Mouse (Mus musculus): ENCODE measurements around the gene Fxyd7. TPM values are rescaled to one million over a fixed set of nuclear protein-coding genes. Genes with fewer than 3 reads are reported as not detected.

Gene Fxyd7
- polyA plus RNA-seq (2015; fragmentation: Nextera tagmentation; extraction: Ambion mirVana) = 18.3 and 23.1 TPM in 2 replicates

GRCm38 (mm10) chr7:31051321-31052021 is at the start of gene Fxyd7:
Fxyd7 (minus strand) TSS chr7:31051467.
- no peak for ATAC-seq (ENCODE audit: insufficient number of reproducible peaks, insufficient read depth, low FRiP score, low TSS enrichment, low read depth)
- H3K9ac ChIP-seq = 0 out of 2 replicates have a peak within 1 kb of the TSS, but pooled peaks have one; percentile 32
- peaks cover 64% of the 10 kb centered on the region for H3K27me3 ChIP-seq
- H3K27ac ChIP-seq = no peak within 1 kb of the TSS
- H3K4me1 ChIP-seq = peaks cover 70% of the 10 kb centered on the region
- no peaks in the 10 kb centered on the region for H3K36me3 ChIP-seq
- H3K4me2 ChIP-seq = peak within 1 kb of the TSS; percentile 61
- no peaks in the 10 kb centered on the region for H3K9me3 ChIP-seq
- WGBS = 2% methylated on average over 26 of the region's 28 CpGs
- H3K4me3 ChIP-seq = peak within 1 kb of the TSS; percentile 38

GRCm38 (mm10) chr7:31100786-31101185 is 49.5 kb upstream of the Fxyd7 start:
- H3K36me3 ChIP-seq = no peaks in the 10 kb centered on the region
- H3K9me3 ChIP-seq = no peaks in the 10 kb centered on the region
- no peak for ATAC-seq (ENCODE audit: insufficient number of reproducible peaks, insufficient read depth, low FRiP score, low TSS enrichment, low read depth)
- no peak overlapping the region for H3K4me3 ChIP-seq
- H3K4me1 ChIP-seq = 0 out of 2 replicates have a peak, but pooled peaks cover 4% of the 10 kb centered on the region
- no peaks in the 10 kb centered on the region for H3K27me3 ChIP-seq
- H3K4me2 ChIP-seq = no peak overlapping the region
- no peak overlapping the region for H3K9ac ChIP-seq
- H3K27ac ChIP-seq = no peak overlapping the region
- WGBS = 87% methylated on average over 14 of the region's 14 CpGs

- Histone ChIP-seq H3K4me1 (0 out of 2 replicates have a peak, but pooled peaks cover 4% of the 10 kb centered on the region), H3K27ac (no peak overlapping the region), H3K36me3 (no peaks in the 10 kb centered on the region), H3K27me3 (no peaks in the 10 kb centered on the region), H3K4me3 (no peak overlapping the region), H3K9ac (no peak overlapping the region), H3K9me3 (no peaks in the 10 kb centered on the region), H3K4me2 (no peak overlapping the region)
- WGBS = 91% methylated on average over 6 of the region's 6 CpGs
- no peak for ATAC-seq (ENCODE audit: insufficient number of reproducible peaks, insufficient read depth, low FRiP score, low TSS enrichment, low read depth)
These were observed 48.3 kb upstream of the Fxyd7 start for GRCm38 (mm10) chr7:31099612-31099982.

GRCm38 (mm10) chr7:31098697-31099611 is 47.7 kb upstream of the Fxyd7 start:
- ATAC-seq (ENCODE audit: insufficient number of reproducible peaks, insufficient read depth, low FRiP score, low TSS enrichment, low read depth) = no peak

GRCm38 (mm10) chr7:31097583-31098248 is 46.4 kb upstream of the Fxyd7 start:
- Histone ChIP-seq H3K27me3 (no peaks in the 10 kb centered on the region), H3K27ac (no peak overlapping the region), H3K4me2 (peak overlapping the region; percentile 54), H3K9ac (no peak overlapping the region), H3K4me3 (peak overlapping the region; percentile 20), H3K4me1 (0 out of 2 replicates have a peak, but pooled peaks cover 4% of the 10 kb centered on the region), H3K9me3 (no peaks in the 10 kb centered on the region), H3K36me3 (no peaks in the 10 kb centered on the region)
- WGBS = 37% methylated on average over 17 of the region's 20 CpGs
- ATAC-seq (ENCODE audit: insufficient number of reproducible peaks, insufficient read depth, low FRiP score, low TSS enrichment, low read depth) = peak; percentile 90

More at GRCm38 (mm10) chr7:31098697-31099611, 47.7 kb upstream of the Fxyd7 start:
- no peak overlapping the region for H3K4me3 ChIP-seq
- H3K27me3 ChIP-seq = no peaks in the 10 kb centered on the region
- 76% methylated on average over 22 of the region's 22 CpGs for whole genome bisulfite sequencing
- H3K36me3 ChIP-seq = no peaks in the 10 kb centered on the region
- no peaks in the 10 kb centered on the region for H3K9me3 ChIP-seq
- H3K4me1 ChIP-seq = 0 out of 2 replicates have a peak, but pooled peaks cover 4% of the 10 kb centered on the region
- H3K27ac ChIP-seq = peak overlapping the region; percentile 55; the same call in 1 of the 2 replicates
- no peak overlapping the region for H3K9ac ChIP-seq
- no peak overlapping the region for H3K4me2 ChIP-seq

- 0 out of 2 replicates have a peak overlapping the region, but pooled peaks have one; percentile 0 for H3K27ac ChIP-seq
- H3K4me1 ChIP-seq = 0 out of 2 replicates have a peak, but pooled peaks cover 4% of the 10 kb centered on the region
- H3K9ac ChIP-seq = no peak overlapping the region
- no peak overlapping the region for H3K4me2 ChIP-seq
- H3K4me3 ChIP-seq = no peak overlapping the region
- H3K9me3 ChIP-seq = no peaks in the 10 kb centered on the region
- WGBS = 59% methylated on average over 9 of the region's 9 CpGs
- ATAC-seq (ENCODE audit: insufficient number of reproducible peaks, insufficient read depth, low FRiP score, low TSS enrichment, low read depth) = no peak
- no peaks in the 10 kb centered on the region for H3K36me3 ChIP-seq
- H3K27me3 ChIP-seq = no peaks in the 10 kb centered on the region
These were observed 45.8 kb upstream of the Fxyd7 start for GRCm38 (mm10) chr7:31096892-31097564.

- Histone ChIP-seq H3K36me3 (no peaks in the 10 kb centered on the region), H3K4me2 (no peak overlapping the region), H3K9me3 (no peaks in the 10 kb centered on the region), H3K27me3 (no peaks in the 10 kb centered on the region), H3K27ac (no peak overlapping the region), H3K9ac (no peak overlapping the region), H3K4me3 (no peak overlapping the region), H3K4me1 (0 out of 2 replicates have a peak, but pooled peaks cover 4% of the 10 kb centered on the region)
- whole genome bisulfite sequencing = 23% methylated on average over 12 of the region's 12 CpGs
- no peak for ATAC-seq (ENCODE audit: insufficient number of reproducible peaks, insufficient read depth, low FRiP score, low TSS enrichment, low read depth)
These were observed 43.7 kb upstream of the Fxyd7 start for GRCm38 (mm10) chr7:31094774-31095501.

GRCm38 (mm10) chr7:31089721-31090120 is 38.5 kb upstream of the Fxyd7 start:
- WGBS = 86% methylated on average over 2 of the region's 2 CpGs
- peaks cover 9% of the 10 kb centered on the region for H3K4me1 ChIP-seq
- H3K9me3 ChIP-seq = no peaks in the 10 kb centered on the region
- no peak overlapping the region for H3K4me3 ChIP-seq
- no peak overlapping the region for H3K27ac ChIP-seq
- no peaks in the 10 kb centered on the region for H3K36me3 ChIP-seq
- no peak overlapping the region for H3K4me2 ChIP-seq
- no peaks in the 10 kb centered on the region for H3K27me3 ChIP-seq
- H3K9ac ChIP-seq = no peak overlapping the region
- no peak for ATAC-seq (ENCODE audit: insufficient number of reproducible peaks, insufficient read depth, low FRiP score, low TSS enrichment, low read depth)

GRCm38 (mm10) chr7:31088206-31088605 is 36.9 kb upstream of the Fxyd7 start:
- 75% methylated on average over 3 of the region's 3 CpGs for WGBS
- H3K4me3 ChIP-seq = no peak overlapping the region
- H3K27me3 ChIP-seq = no peaks in the 10 kb centered on the region
- ATAC-seq (ENCODE audit: insufficient number of reproducible peaks, insufficient read depth, low FRiP score, low TSS enrichment, low read depth) = no peak
- no peaks in the 10 kb centered on the region for H3K9me3 ChIP-seq
- H3K4me2 ChIP-seq = no peak overlapping the region
- H3K36me3 ChIP-seq = no peaks in the 10 kb centered on the region
- H3K4me1 ChIP-seq = peaks cover 23% of the 10 kb centered on the region
- no peak overlapping the region for H3K9ac ChIP-seq
- no peak overlapping the region for H3K27ac ChIP-seq

GRCm38 (mm10) chr7:31087262-31087661 is 36.0 kb upstream of the Fxyd7 start:
- WGBS = 50% methylated on average over 2 of the region's 2 CpGs
- ATAC-seq (ENCODE audit: insufficient number of reproducible peaks, insufficient read depth, low FRiP score, low TSS enrichment, low read depth) = no peak
- no peak overlapping the region for H3K4me3 ChIP-seq

More at GRCm38 (mm10) chr7:31087262-31087661, 36.0 kb upstream of the Fxyd7 start:
- Histone ChIP-seq H3K9ac (no peak overlapping the region), H3K27me3 (no peaks in the 10 kb centered on the region), H3K9me3 (no peaks in the 10 kb centered on the region), H3K36me3 (no peaks in the 10 kb centered on the region), H3K27ac (no peak overlapping the region), H3K4me1 (peaks cover 29% of the 10 kb centered on the region), H3K4me2 (no peak overlapping the region)

All from embryonic facial prominence, embryonic 13.5 days (tissue).